Mouse (Mus musculus) v-Abl transformed pro-B cells (cell line): ENCODE data around the gene Duxf3.
"Not testable (repeated sequence)": the region's sequence is repeated elsewhere in the genome, so short reads cannot be mapped to it uniquely, and the experiment has no call there.

Source experiments
- in situ Hi-C, 2 experiments: fragments of 400-800 bp; cut with MboI; formaldehyde crosslinking; loops; one replicate each; pipeline ENCODE4 v1.15.1; 2025; ENCODE audit not compliant: unreplicated experiment in 2 of 2

The Duxf3 gene

GRCm38 (mm10) chr10:58223972-58224805 lies 8.3 kb downstream of the Duxf3 start:
- in situ Hi-C loops = not testable (repeated sequence)

GRCm38 (mm10) chr10:58223161-58223560 lies 9.3 kb downstream of the Duxf3 start:
- in situ Hi-C loops = not testable (repeated sequence)

GRCm38 (mm10) chr10:58221571-58221970 lies 10.9 kb downstream of the Duxf3 start:
- in situ Hi-C loops = not testable (repeated sequence)

DNA sequence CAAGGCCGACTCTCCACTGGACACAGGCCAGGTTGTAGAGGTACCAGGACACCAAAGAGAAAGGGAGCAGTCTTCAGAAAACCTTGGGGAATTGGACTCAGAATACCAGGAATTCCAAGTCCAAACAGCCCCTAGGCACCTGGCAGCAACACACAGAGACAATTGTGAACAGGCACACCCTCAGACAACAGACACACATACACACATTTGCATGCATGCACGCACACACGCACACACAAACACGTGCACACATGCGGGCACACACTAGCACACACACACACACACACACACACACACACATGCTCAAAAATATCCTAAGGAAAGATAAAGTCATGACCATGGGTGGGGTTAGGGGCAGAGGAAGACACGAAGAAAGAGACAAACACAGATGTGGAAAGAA lies 11.7 kb downstream of the Duxf3 start:
- in situ Hi-C loops = no loop called here

DNA sequence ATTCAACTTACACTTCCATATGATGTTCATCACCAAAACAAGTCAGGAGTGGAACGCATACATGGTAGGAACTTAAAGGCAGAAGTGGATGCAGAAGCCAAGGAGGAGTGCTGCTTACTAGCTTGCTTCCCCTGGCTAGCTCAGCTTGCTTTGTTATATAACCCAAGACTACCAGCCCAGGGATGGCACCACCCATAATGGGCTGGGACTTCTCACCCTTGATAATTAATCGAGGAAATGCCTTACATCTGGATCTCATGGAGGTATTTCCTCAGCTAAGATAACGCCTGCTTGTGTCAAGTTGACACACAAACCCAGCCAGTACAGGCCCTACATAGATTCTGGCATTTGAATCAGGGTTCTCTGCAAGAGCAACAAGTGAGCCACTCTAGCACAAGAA lies 15.1 kb downstream of the Duxf3 start:
- in situ Hi-C loops = no loop called here

GRCm38 (mm10) chr10:58215353-58215752 lies 17.1 kb downstream of the Duxf3 start:
- in situ Hi-C loops = no loop called here

DNA sequence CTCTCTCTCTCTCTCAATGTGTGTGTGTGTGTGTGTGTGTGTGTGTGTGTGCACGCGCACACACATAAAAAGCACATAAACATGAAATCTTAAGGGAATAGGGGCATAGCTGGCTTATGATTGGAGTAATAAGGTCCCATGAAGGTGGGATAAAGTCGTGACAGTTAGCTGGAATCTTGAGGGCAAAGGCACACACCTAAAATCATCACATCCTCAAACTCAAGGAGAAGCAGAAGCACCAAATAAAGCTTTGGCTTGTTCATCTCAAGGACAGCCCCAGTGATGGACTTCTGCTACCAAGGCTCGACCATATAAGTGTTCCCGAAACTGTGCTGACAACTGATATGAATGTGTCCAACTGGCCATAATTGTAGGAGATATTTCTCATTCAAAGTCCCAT lies 17.5 kb downstream of the Duxf3 start:
- in situ Hi-C loops = no loop called here

DNA sequence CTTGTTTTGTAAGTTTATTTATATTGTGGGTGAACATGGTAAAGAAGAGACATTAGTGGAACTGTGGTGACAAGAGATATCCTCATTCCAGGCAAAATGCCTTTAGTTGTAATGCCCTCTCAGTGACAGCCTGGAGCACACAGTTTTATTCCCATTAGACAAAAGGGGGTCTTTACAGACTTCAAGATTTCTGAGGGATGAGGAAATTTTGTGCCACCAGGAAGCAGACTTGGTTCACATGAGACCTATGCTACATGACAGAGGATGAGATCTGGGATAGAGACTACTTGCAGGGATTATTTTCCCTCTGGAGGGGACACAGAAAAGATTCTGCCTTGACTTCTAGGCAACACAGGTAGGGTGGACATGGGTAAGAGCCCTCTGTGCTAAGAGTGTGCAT lies 18.0 kb downstream of the Duxf3 start:
- in situ Hi-C loops = no loop called here

GRCm38 (mm10) chr10:58212230-58212629 lies 20.2 kb downstream of the Duxf3 start:
- in situ Hi-C loops = no loop called here

DNA sequence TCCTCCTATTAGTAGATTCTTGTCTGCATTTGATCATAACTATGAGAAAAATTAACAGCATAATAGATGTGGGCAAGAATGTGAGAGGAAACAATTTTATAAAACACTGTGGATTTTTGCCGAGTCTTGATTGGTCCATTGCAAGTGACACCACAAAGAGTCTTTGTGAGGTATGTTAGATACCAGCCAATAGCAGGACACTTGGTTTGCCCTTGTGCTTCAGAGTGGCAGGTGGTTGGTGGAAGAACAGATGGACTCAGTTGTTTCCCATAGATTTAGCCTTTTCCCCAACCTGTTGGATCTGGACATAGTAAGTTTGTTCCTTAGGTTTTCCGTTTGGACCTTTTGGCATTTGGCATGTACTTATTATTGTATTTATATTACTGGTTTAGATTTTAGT lies 21.3 kb downstream of the Duxf3 start:
- in situ Hi-C loops = no loop called here

GRCm38 (mm10) chr10:58210514-58210913 lies 22.0 kb downstream of the Duxf3 start:
- in situ Hi-C loops = no loop called here

- in situ Hi-C loops = no loop called here
Measured at GRCm38 (mm10) chr10:58209710-58210467, 22.6 kb downstream of the Duxf3 start.

DNA sequence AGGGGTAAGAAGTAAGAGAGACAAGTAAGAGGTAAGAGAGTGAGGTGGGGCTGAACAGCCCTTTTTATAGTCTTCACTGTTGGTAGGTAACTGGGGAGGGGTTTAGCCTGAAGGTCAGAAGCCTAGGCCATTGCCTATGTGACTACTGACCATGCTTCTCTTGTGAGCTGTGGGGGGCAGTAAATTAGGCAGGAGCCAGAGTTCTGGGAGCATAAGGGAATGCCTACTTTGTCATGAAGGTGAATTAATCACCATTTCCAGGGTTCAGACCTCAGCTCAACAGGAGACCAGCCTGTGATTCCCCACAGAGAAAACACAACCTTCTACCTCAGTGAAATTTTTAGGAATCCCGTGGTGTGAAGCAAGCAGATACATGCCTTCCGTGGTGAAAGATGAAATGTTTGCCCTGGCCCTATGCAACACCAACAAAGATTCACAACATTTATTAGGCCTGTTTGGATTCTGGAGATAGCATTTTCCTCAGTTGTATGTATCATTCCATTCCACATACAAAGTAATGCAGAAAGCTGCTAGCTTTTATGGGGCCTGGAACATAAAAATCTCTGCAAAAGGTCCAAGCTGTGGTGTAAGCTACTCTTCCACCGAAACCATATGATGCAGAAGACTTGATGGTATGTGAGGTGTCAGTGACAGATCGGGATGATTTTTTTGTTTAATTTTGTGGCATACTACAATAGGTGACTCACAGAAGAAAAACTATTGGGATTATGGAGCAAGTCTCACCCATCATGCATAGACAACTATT lies 25.7 kb downstream of the Duxf3 start:
- in situ Hi-C loops = no loop called here

DNA sequence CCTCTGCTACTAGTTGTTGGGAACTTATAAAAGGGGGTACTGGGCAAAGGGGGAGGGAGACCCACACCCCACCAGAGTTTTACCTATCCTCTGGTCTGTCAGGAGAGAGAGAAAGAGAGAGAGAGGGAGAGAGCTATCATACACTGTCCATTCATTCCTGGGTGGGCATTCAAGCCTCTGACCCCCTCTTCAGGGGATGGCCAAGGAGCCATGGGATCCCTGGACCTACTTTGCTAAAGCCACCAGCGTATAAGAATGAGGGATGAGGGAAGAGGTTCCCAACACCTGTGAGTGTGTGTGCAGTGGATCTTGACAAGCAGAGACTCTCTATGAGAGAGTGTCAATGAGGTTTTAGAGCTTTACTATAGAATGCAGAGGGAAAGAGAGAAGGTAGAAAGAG lies 26.5 kb downstream of the Duxf3 start:
- in situ Hi-C loops = no loop called here
